ENCODE assay signal across 12 mouse cellular contexts in genomic region chr15:30506476-30506875, GRCm38 (mm10).
"Had no signal": no experiment of that assay in that cellular context is flagged by ENCODE, and none has a peak within 500 bp of the region (broad histone marks: within the 10 kb centered on the region; RNA-seq: fewer than 3 reads in every experiment).

No protein-coding gene starts in this region.

- H3K27ac ChIP-seq: limb, embryonic 10.5 days; macrophage; stomach, postnatal 0 days had no signal

- H3K4me3 ChIP-seq: limb, embryonic 10.5 days; megakaryocyte, embryonic 14.5 days had no signal

- H3K4me1 ChIP-seq: limb, embryonic 10.5 days; megakaryocyte, embryonic 14.5 days had no signal

- DNase-seq: kidney, adult 18-20 months; kidney, postnatal 14 days; lung, embryonic 14.5 days; lung, postnatal 10 days; thymus, adult 18-20 months; thymus, postnatal 14 days had no signal

- H3K9ac ChIP-seq: lung, embryonic 14.5 days had no signal

- H3K27me3 ChIP-seq: megakaryocyte, embryonic 14.5 days had no signal

- H3K4me2 ChIP-seq: liver, embryonic 11.5 days; lung, embryonic 14.5 days had no signal

- H3K36me3 ChIP-seq: limb, embryonic 10.5 days had no signal

- ATAC-seq: midbrain, embryonic 16.5 days had no signal

- H3K9me3 ChIP-seq: limb, embryonic 10.5 days had no signal
